Mouse (Mus musculus): Measurements from ENCODE around the gene Rtkn2.

The Rtkn2 gene

DNA sequence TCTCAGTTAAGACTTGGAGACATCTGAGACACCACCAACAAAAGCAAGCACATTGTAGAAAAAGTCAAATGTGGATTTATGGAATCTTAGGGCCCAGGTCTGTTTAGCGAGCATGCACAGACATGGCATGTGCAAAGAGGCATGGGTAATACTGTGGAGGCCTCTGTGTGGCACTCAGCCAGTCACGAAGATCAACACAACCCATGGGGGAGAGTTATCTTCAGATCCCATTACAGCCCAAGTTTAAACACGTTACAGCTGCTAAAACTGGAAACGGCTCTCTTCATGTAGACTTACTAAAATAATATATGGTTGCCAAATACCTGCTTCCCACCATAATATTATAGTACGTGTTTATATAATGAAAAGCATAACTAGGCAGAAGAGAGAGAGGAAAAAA is 124.6 kb downstream of the Rtkn2 start:
- no peak for DNase-seq (ENCODE audit: low spot score in 2 of 2)

DNA sequence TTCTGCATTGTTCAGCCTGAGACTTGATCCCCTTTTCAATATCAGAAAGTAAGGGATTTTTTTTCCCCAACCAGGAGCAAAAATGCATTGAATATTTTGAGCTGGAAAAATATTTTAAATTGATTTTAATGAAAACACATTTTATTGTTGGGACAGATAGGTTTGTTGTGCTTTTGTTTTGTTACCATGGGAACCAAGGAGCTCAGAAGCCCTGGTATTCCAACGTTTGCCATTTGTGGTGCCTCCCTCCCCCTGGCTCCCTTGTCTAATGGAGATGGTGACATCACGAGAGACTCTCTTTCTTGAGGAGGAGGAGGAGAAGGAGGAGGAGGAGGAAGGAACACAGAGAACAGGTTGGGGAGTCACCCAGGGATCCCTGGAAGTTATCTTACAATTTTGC is 125.1 kb downstream of the Rtkn2 start:
- DNase-seq (ENCODE audit: low spot score in 2 of 2) = no peak

DNA sequence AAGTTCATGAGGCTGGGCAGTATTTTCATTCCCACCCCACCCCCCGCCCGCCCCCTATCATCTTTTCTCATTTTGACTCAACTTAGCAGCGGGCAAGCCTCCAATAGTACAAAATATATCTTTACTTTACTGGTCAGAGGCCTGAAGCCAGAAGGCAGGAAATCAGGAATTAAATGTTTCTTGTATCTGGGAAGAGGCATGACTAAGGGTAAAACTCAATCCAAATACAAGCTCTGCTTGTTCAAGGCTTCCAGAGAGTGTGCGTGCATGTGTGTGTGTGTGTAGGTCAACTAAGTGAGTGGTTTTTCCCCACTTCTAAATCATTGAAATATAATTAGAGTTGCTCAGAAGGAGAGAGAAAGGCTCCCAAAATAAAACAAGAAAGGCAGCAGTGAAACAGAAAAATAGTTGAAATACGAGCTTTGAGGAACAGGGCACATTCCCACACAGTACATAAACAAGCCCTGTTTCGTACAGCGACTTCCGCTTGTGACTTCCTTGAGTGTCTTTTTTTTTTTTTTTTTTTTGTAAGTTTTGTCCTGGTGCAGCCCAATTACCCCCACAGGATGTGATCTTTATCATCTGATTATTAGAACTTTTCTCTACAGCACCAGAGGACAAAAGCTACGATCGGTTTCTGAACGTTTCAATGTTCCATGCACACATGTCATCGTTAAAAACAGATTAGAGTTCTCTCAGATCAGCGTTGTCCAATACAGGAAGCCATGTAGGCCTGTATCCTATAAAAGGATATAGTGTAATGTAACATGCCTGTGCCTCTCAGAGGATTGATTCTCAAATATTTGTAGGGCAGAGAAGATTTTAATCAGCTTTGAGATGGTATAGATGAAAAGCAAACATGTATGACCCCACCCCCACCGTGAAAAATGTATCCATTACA is 125.8 kb downstream of the Rtkn2 start:
- DNase-seq (ENCODE audit: low spot score in 2 of 2) = no peak

DNA sequence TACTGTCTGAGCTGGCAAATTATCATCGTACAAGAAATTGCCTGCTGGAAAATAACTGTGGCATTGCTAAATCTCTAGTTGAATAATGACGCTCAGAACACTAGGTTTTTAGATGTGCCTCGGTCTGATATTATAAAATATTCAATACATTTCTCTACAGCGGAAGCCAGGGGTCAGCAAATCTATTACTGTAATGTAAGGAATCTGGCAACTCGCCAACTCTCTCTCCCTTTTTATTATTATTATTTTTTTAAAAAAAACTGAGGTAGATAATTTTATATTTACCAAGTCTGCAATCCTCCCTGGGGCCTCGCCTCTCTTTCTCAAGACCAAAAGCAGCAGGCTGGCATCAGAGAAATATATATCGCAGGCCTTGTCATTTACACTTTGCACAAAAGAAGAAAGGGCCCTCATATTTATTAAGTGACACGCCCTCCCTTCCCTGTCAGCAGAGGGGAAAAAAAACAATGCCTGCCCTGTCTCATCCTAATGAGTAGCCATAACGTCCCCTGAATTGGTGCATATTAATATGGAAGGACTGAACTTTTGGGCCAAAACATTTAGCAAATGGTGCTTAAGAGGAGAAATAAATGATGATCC is 127.1 kb downstream of the Rtkn2 start:
- no peak for DNase-seq (ENCODE audit: low spot score in 2 of 2)

DNA sequence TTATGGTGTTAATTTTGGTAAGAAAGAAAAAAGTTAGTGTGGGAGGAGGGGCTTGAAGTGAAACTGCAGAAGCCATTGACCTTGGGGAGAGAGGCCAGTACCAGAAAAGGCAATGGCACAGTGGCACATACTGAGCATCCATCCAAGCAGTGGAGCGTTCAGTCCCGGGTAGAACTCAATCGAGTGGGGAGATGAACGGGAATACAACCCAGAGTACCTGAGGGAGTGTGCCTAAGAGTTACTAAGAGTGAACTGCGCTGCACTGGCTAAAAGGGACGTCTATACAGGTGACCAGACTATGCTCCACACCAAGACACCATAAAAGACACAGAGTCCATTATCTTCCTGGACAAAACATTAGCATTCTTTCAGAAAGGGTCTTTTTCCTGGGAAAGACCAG is 128.3 kb downstream of the Rtkn2 start:
- DNase-seq (ENCODE audit: low spot score in 2 of 2) = no peak

Measured in right cerebral cortex, postnatal 10 days (tissue).